Mouse (Mus musculus) myocyte (in vitro differentiated cells): ENCODE measurements at regions not wholly inside any gene's neighbourhood (a gene's known extent, or its start where the extent isn't known, plus 50 kb on each side); places are given as distances from the start of the nearest gene placed in this dataset.

Source experiments
- MAX ChIP-seq: IDR thresholded peaks from one replicate; pipeline ENCODE4 v1.6.1; 2011; ENCODE audit warnings: low read depth, mild to moderate bottlenecking, control low read depth
- MYOD1 ChIP-seq, 3 experiments: IDR thresholded peaks; one replicate each; pipeline ENCODE4 v1.6.1; 2011; ENCODE audit warnings: control low read depth in 2 of 3, low read depth in 2 of 3, mild to moderate bottlenecking in 2 of 3, moderate library complexity in 1 of 3; ENCODE audit not compliant: insufficient read length in 2 of 3, control insufficient read depth in 1 of 3

- TF ChIP-seq MYOD1 (IDR thresholded peaks at IDR 0.05; ENCODE audit: control insufficient read depth in 1 of 3, insufficient read length in 2 of 3, low read depth in 2 of 3) (no peak), MAX (no peak)
Observed at GRCm38 (mm10) chr8:116238670-116239069, 266.1 kb upstream of the Dynlrb2 start.
